Mouse (Mus musculus): ENCODE results near the gene Tex30. TPM values are rescaled to one million over a fixed set of nuclear protein-coding genes. Genes with fewer than 3 reads are reported as not detected.
A peak's percentile ranks its signal among the peaks of the same experiment; 100 is the strongest.

Gene Tex30
- polyA plus RNA-seq, 1 experiment from 2014 or later = 35.4 TPM

DNA sequence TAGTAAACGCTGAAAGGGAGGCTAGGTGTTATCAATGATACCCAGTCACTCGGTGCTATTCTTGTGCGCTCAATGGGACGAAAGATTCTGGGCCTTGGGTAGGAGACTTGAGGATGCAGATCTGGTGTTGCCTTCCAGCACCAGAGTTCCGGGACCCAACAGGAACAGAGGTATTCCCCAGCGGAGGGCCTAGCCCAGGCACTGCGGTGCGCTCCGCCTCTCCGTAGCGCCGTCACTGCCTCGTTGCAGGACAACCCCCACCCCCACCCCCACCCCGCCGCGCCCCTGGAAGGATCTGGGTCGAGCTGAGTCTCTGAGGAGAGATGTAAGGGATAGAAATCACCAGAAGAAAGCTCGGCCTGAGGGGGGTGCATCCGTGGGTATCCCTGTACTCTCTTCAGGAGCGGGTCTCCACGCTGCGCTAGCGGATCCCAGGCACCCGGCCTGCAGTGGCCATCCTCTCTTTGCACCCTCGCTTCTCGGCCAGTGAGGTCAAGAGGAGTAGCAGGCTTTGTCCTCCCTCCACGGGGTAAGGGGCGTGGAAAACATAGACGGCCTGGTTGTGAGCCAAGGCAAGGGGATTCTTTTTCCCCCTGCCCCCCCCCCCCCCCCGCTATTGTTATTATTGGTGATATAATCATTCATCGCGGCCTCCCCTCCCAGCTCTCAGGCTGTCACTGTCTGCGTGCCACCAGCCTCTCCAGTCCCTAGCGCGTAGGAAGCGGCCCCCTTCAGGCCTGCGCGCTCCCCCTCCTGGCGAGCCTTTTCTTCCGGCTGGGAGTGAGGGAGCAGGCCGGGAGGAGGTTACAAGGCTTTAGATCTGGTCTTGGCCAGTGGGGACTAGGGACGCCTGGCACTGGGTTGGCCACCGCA, 17.2 kb upstream of the Tex30 start:
- no peaks in the 10 kb centered on the region for H3K9me3 ChIP-seq (replicated peaks; ENCODE audit: control insufficient read depth, low read length)
- peak overlapping the region; percentile 75 for H3K4me3 ChIP-seq (ENCODE audit: low read depth, low read length)
- H3K36me3 ChIP-seq (ENCODE audit: control insufficient read depth, insufficient read depth) = no peaks in the 10 kb centered on the region; the same call in 1 of the 2 replicates
- H3K9ac ChIP-seq (ENCODE audit: low read depth, low read length) = peak overlapping the region; percentile 71
- no peaks in the 10 kb centered on the region; the same call in 1 of the 2 replicates for H3K4me1 ChIP-seq (ENCODE audit: control insufficient read depth, low read depth, low read length)
- ATAC-seq (ENCODE audit: low read depth) = peak; percentile 82
- no peaks in the 10 kb centered on the region for H3K27me3 ChIP-seq (ENCODE audit: control insufficient read depth, insufficient read depth, low read depth, low read length)
- peak overlapping the region; percentile 84 for H3K4me2 ChIP-seq (ENCODE audit: low read depth, low read length)
- under 1% methylated on average over 42 of the region's 43 CpGs for WGBS (ENCODE audit: insufficient replicate concordance)
- peak overlapping the region; percentile 84 for H3K27ac ChIP-seq (ENCODE audit: low read length)

DNA sequence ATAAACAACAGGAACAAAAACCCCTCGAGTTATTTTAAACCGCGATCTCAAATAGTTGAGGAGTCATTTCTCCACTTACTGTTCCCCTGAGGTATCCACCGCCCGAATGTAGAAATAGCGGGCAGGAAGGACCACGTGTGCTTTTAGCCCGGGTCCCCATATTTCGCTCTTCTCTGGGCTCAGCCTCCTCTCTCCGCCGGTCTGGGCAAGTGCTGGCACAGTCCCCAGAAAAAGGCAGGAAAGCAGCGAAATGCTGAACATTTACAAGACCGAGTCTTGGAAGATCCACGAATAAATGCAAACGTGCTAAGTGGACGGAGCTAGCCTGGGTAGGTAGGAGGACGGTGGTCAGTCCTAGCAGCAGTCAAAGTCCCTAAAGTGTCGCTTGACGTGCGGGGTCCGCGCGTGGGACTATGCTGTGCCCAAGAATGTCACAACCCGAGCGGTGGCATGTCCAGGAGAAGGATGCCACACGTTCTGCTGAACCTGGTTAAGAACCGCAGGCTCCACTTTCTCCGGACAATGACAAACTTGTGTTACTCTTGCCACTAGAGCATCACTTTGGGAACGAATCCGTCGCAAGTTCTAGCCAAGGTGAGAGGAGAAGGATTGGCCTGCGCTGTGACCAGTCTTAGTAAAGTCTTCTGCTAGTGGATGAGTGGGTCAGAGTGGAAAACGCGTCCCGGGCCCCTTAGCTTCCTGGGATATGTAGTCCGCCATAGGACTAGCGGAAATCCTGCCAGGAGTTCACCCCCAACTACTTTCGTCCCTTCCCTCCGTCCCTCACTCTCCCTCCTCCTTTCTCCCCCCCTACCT, 16.2 kb upstream of the Tex30 start, which contains the start of the genes Kdelc1 and Bivm:
Gene Kdelc1, minus strand, starts transcription at position 570 of the 816 bp plus-strand sequence.
Gene Bivm, plus strand, starts transcription at position 719 of the 816 bp plus-strand sequence.
- peak within 1 kb of the TSS; percentile 75 for H3K4me3 ChIP-seq (ENCODE audit: low read depth, low read length)
- no peaks in the 10 kb centered on the region for H3K27me3 ChIP-seq (ENCODE audit: control insufficient read depth, insufficient read depth, low read depth, low read length)
- peak within 1 kb of the TSS; percentile 71 for H3K9ac ChIP-seq (ENCODE audit: low read depth, low read length)
- WGBS (ENCODE audit: insufficient replicate concordance) = under 1% methylated on average over 39 of the region's 39 CpGs
- H3K36me3 ChIP-seq (ENCODE audit: control insufficient read depth, insufficient read depth) = no peaks in the 10 kb centered on the region; the same call in 1 of the 2 replicates
- H3K4me1 ChIP-seq (ENCODE audit: control insufficient read depth, low read depth, low read length) = no peaks in the 10 kb centered on the region; the same call in 1 of the 2 replicates
- H3K4me2 ChIP-seq (ENCODE audit: low read depth, low read length) = peak within 1 kb of the TSS; percentile 84
- H3K9me3 ChIP-seq (replicated peaks; ENCODE audit: control insufficient read depth, low read length) = no peaks in the 10 kb centered on the region
- H3K27ac ChIP-seq (ENCODE audit: low read length) = peak within 1 kb of the TSS; percentile 84
- ATAC-seq (ENCODE audit: low read depth) = peak; percentile 92

DNA sequence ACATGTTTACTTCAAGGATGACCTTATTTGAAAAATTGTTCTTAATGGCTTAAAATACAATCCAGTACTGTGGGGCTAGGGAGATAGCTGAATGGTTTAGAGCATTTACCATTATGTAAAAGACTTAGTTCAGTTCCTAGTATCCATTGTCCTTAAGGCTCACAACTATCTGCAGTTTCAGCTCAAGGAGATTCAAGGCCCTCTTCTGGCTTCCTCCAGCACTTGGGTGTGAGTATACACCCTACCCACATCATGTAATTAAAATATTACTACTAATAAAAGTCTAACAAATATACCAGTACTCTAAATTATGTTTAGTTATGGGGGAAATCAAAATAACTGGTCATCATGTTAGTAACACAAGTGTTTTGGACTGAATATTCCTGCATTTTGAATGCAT, 15.3 kb upstream of the Tex30 start:
- Histone ChIP-seq H3K27me3 (ENCODE audit: control insufficient read depth, insufficient read depth, low read depth, low read length) (no peaks in the 10 kb centered on the region), H3K4me2 (ENCODE audit: low read depth, low read length) (peak overlapping the region; percentile 24; the same call in 1 of the 2 replicates), H3K9ac (ENCODE audit: low read depth, low read length) (no peak overlapping the region), H3K27ac (ENCODE audit: low read length) (no peak overlapping the region), H3K4me1 (ENCODE audit: control insufficient read depth, low read depth, low read length) (no peaks in the 10 kb centered on the region; the same call in 1 of the 2 replicates), H3K4me3 (ENCODE audit: low read depth, low read length) (no peak overlapping the region), H3K9me3 (replicated peaks; ENCODE audit: control insufficient read depth, low read length) (no peaks in the 10 kb centered on the region), H3K36me3 (ENCODE audit: control insufficient read depth, insufficient read depth) (no peaks in the 10 kb centered on the region; the same call in 1 of the 2 replicates)
- ATAC-seq (ENCODE audit: low read depth) = no peak

DNA sequence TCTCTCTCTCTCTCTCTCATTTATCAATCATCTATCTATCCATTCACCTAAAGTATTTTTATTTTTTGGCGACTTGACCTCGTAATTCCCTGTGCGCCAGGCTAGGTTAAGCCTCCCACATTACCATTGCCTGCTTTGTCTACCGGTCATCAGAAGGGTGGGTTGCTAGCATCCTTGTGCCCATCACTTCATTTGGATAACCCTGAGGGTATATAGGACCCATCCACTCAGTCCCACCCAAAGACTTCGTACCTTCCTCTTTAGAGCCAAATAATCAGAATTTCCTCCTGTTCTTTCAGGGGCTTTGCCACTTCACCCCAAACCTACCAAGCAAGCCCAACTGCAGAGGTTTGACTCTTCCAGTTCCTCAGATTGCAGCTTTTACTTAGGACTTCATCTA, 698 bp upstream of the Tex30 start:
- no peaks in the 10 kb centered on the region for H3K9me3 ChIP-seq (replicated peaks; ENCODE audit: control insufficient read depth, low read length)
- H3K9ac ChIP-seq (ENCODE audit: low read depth, low read length) = peak overlapping the region; percentile 19; the same call in 1 of the 2 replicates
- H3K27me3 ChIP-seq (ENCODE audit: control insufficient read depth, insufficient read depth, low read depth, low read length) = no peaks in the 10 kb centered on the region
- H3K4me3 ChIP-seq (ENCODE audit: low read depth, low read length) = peak overlapping the region; percentile 89
- H3K36me3 ChIP-seq (ENCODE audit: control insufficient read depth, insufficient read depth) = no peaks in the 10 kb centered on the region; the same call in 1 of the 2 replicates
- H3K4me1 ChIP-seq (ENCODE audit: control insufficient read depth, low read depth, low read length) = peaks cover 7% of the 10 kb centered on the region
- ATAC-seq (ENCODE audit: low read depth) = no peak
- peak overlapping the region; percentile 64 for H3K4me2 ChIP-seq (ENCODE audit: low read depth, low read length)
- 18% methylated on average over 5 of the region's 5 CpGs for WGBS (ENCODE audit: insufficient replicate concordance)
- H3K27ac ChIP-seq (ENCODE audit: low read length) = no peak overlapping the region

DNA sequence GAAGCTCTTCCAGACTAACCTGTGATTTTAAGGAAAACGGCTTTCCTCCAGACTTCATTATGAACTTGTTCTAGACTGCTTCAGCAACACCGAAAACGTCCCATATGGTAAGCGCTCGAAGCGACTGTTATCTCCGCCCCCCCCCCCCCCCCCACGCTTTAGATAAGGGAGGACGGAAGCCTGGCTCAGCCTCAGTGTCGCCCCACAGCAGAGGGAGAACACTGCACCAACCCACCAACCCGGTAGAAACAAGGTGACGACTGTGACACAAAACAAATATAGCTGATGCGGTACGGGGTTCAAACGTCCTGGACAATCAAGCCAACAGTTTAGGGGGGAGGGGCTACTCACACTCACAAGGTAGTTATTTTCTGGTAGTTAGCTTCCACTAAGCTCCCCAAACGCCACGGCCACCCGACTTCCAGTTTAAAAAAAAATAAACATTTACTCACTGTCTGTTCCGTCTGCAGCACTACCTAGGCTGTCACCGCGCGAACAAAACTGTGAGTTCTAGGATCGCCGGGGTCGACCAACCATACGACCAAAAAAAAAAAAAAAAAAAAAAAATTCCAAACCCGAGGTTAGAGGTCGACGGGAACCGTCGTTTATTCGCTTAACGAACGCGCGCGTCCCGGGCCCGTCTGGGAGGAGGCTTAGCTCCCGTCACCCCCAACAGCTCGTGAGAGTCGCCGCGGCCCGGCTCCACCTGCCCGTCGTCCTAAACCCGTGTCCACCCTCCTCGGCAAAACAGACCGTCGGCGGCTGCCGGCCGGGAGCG, 604 bp downstream of the Tex30 start:
- H3K36me3 ChIP-seq (ENCODE audit: control insufficient read depth, insufficient read depth) = no peaks in the 10 kb centered on the region
- H3K4me2 ChIP-seq (ENCODE audit: low read depth, low read length) = peak overlapping the region; percentile 64
- no peaks in the 10 kb centered on the region for H3K27me3 ChIP-seq (ENCODE audit: control insufficient read depth, insufficient read depth, low read depth, low read length)
- under 1% methylated on average over 54 of the region's 55 CpGs for WGBS (ENCODE audit: insufficient replicate concordance)
- H3K4me3 ChIP-seq (ENCODE audit: low read depth, low read length) = peak overlapping the region; percentile 89
- peaks cover 7% of the 10 kb centered on the region for H3K4me1 ChIP-seq (ENCODE audit: control insufficient read depth, low read depth, low read length)
- ATAC-seq (ENCODE audit: low read depth) = peak; percentile 70
- H3K9ac ChIP-seq (ENCODE audit: low read depth, low read length) = peak overlapping the region; percentile 94
- peak overlapping the region; percentile 98 for H3K27ac ChIP-seq (ENCODE audit: low read length)
- H3K9me3 ChIP-seq (replicated peaks; ENCODE audit: control insufficient read depth, low read length) = no peaks in the 10 kb centered on the region

DNA sequence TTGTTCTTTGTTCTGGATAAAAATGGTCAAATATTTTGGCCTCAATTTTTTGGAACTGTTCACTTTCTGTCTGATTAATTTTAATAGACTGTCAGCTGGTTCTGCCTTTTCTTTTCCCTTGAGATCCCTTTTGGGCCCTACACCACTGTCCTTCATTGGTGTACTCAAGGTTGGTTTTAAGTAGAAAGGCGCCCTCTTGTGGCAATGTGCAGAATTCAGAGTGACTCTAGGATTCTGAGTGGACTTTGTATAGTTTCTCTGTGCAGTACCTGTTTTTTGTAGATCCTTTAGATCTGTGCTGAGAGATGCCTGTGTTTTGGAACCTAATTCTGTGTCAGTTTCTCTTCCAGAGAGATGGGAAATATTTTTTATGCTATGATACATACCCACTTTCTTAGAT, 37.6 kb downstream of the Tex30 start:
- no peaks in the 10 kb centered on the region for H3K9me3 ChIP-seq (replicated peaks; ENCODE audit: control insufficient read depth, low read length)
- H3K4me2 ChIP-seq (ENCODE audit: low read depth, low read length) = no peak overlapping the region
- ATAC-seq (ENCODE audit: low read depth) = no peak
- H3K9ac ChIP-seq (ENCODE audit: low read depth, low read length) = no peak overlapping the region
- H3K4me3 ChIP-seq (ENCODE audit: low read depth, low read length) = no peak overlapping the region
- no peak overlapping the region for H3K27ac ChIP-seq (ENCODE audit: low read length)
- 0% methylated on average over 1 of the region's 1 CpGs for WGBS (ENCODE audit: insufficient replicate concordance)
- H3K4me1 ChIP-seq (ENCODE audit: control insufficient read depth, low read depth, low read length) = no peaks in the 10 kb centered on the region
- H3K36me3 ChIP-seq (ENCODE audit: control insufficient read depth, insufficient read depth) = no peaks in the 10 kb centered on the region
- no peaks in the 10 kb centered on the region for H3K27me3 ChIP-seq (ENCODE audit: control insufficient read depth, insufficient read depth, low read depth, low read length)

DNA sequence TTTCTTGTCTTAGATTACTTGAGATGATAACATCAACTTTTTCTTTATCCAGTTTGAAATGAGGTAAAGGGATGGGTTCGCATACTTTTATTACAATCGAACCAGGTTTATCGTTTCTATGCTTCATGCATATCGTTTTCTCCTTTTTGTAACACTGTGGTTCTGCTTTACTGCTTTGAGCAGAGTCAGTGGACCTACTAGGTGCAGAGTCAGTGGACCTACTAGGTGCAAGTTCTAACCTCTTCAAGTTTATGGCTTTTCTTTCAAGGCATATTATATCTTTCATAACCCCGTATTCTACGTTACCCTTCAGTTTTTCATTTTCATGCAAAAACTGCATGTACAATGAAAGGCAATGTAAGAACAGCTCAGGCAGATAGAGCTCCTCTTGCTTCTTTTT, 38.8 kb downstream of the Tex30 start:
- no peak overlapping the region for H3K27ac ChIP-seq (ENCODE audit: low read length)
- H3K36me3 ChIP-seq (ENCODE audit: control insufficient read depth, insufficient read depth) = no peaks in the 10 kb centered on the region
- no peaks in the 10 kb centered on the region for H3K27me3 ChIP-seq (ENCODE audit: control insufficient read depth, insufficient read depth, low read depth, low read length)
- no peak overlapping the region for H3K4me3 ChIP-seq (ENCODE audit: low read depth, low read length)
- H3K9ac ChIP-seq (ENCODE audit: low read depth, low read length) = no peak overlapping the region
- ATAC-seq (ENCODE audit: low read depth) = no peak
- WGBS (ENCODE audit: insufficient replicate concordance) = 87% methylated on average over 6 of the region's 6 CpGs
- H3K9me3 ChIP-seq (replicated peaks; ENCODE audit: control insufficient read depth, low read length) = no peaks in the 10 kb centered on the region
- no peak overlapping the region for H3K4me2 ChIP-seq (ENCODE audit: low read depth, low read length)
- no peaks in the 10 kb centered on the region for H3K4me1 ChIP-seq (ENCODE audit: control insufficient read depth, low read depth, low read length)

DNA sequence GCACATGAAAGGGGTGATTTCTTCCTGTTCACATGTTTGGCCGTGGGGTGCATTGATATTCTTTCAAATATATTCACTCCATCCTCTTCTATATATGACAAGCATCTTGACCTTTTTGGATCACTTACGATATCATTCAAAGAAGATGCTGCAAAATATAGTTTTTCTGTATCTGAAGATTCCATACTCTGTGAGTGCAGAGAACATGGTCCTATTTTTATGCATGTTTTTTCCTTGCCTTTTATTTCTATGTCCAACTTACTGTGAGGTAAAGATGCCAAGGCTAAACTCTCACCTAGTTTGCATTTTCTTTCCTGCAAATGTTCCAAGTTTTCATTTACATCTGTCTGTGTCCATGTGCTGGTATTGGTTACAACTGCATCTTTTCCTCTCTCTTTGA, 40.4 kb downstream of the Tex30 start, which contains the start of gene Gm8251:
Gene Gm8251, minus strand, starts transcription at position 101 of the 400 bp plus-strand sequence.
- no peaks in the 10 kb centered on the region for H3K36me3 ChIP-seq (ENCODE audit: control insufficient read depth, insufficient read depth)
- no peak within 1 kb of the TSS for H3K4me2 ChIP-seq (ENCODE audit: low read depth, low read length)
- no peaks in the 10 kb centered on the region for H3K27me3 ChIP-seq (ENCODE audit: control insufficient read depth, insufficient read depth, low read depth, low read length)
- H3K27ac ChIP-seq (ENCODE audit: low read length) = no peak within 1 kb of the TSS
- H3K4me1 ChIP-seq (ENCODE audit: control insufficient read depth, low read depth, low read length) = no peaks in the 10 kb centered on the region
- H3K9ac ChIP-seq (ENCODE audit: low read depth, low read length) = no peak within 1 kb of the TSS
- ATAC-seq (ENCODE audit: low read depth) = no peak
- no peak within 1 kb of the TSS for H3K4me3 ChIP-seq (ENCODE audit: low read depth, low read length)
- H3K9me3 ChIP-seq (replicated peaks; ENCODE audit: control insufficient read depth, low read length) = no peaks in the 10 kb centered on the region
- WGBS (ENCODE audit: insufficient replicate concordance) = 50% methylated on average over 2 of the region's 2 CpGs
